Comparison of ENCODE assay signal across 38 mouse cellular contexts in genomic region chr4:146904782-146905181, GRCm38 (mm10). TPM values are rescaled to one million over a fixed set of nuclear protein-coding genes. Genes with fewer than 3 reads are reported as not detected.
"Had no signal": no experiment of that assay in that cellular context is flagged by ENCODE, and none has a peak within 500 bp of the region (broad histone marks: within the 10 kb centered on the region; RNA-seq: fewer than 3 reads in every experiment).

No protein-coding gene starts in this region.

RNA-seq across cellular contexts. Expression of gene Gm21411, which starts 4.6 kb away (rescaled TPM):
- total RNA-seq: heart, postnatal 10 days; heart, postnatal 14 days; heart, postnatal 25 days; heart, postnatal 36 days; heart, postnatal 4 days; hematopoietic stem cell, adult 5-6 weeks; hindbrain, postnatal 0 days; layer of hippocampus, adult 18-20 months; layer of hippocampus, adult 2 months; layer of hippocampus, adult 8-10 months; layer of hippocampus, postnatal 10 days; layer of hippocampus, postnatal 14 days; layer of hippocampus, postnatal 25 days; layer of hippocampus, postnatal 36 days; left cerebral cortex, adult 18-20 months; left cerebral cortex, adult 2 months; left cerebral cortex, adult 8-10 months had no signal
- polyA plus RNA-seq: heart, embryonic 13.5 days; heart, embryonic 14.5 days; heart, embryonic 15.5 days; heart, embryonic 16.5 days; heart, postnatal 0 days; hindbrain, embryonic 10.5 days; hindbrain, embryonic 11.5 days; hindbrain, embryonic 12.5 days; hindbrain, embryonic 13.5 days; hindbrain, embryonic 14.5 days; hindbrain, embryonic 15.5 days; hindbrain, embryonic 16.5 days; hindbrain, postnatal 0 days; intestine, embryonic 14.5 days; intestine, embryonic 15.5 days; intestine, embryonic 16.5 days; intestine, postnatal 0 days; kidney, embryonic 14.5 days; kidney, embryonic 15.5 days; kidney, embryonic 16.5 days; kidney, postnatal 0 days; large intestine, adult 2 months had no signal
